Mouse (Mus musculus) small intestine, adult 2 months (tissue): ENCODE results near the gene Atp2b1.

ENCODE experiments used
- CTCF ChIP-seq: fragments of 200-500 bp; IDR thresholded peaks from 2 replicates; pipeline ENCODE4 v1.5.1; 2012; ENCODE audit warnings: low read depth, mild to moderate bottlenecking, control low read depth, inconsistent platforms, low read length, moderate library complexity, mixed read lengths; ENCODE audit not compliant: insufficient replicate concordance, insufficient read length; ENCODE audit errors: extremely low read depth
- POLR2A ChIP-seq: fragments of 200-500 bp; IDR thresholded peaks from 2 replicates; pipeline ENCODE4 v1.6.1; 2012; ENCODE audit warnings: low read depth, mild to moderate bottlenecking, control low read depth, inconsistent platforms, low read length, moderate library complexity

DNA sequence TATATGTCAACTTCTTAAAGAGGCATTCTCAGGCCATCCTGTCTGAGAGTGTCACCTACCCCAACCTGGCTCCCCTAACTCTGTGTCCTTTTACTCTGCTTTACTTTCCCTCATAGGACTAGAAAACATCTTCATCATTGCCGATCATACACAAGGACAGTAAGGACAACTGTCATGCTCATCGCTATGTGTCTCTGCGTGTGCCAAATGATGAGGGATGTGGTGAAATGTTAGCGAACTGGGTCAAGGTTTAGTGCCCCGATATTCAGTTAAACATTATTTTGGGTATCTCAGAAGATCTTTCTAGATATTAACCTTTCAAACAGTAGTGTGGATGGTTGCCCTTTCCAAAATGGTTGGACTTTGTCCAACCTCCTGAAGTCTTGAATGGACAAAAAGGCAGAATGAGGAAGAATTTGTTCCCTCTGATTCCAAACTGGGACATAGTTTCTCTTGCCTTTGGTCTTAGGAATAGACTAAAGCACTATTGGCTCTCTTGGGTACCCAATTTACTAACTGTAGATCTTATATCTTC is 47.3 kb upstream of the Atp2b1 start:
- TF ChIP-seq POLR2A (no peak), CTCF (no peak)
